Mouse (Mus musculus) midbrain, embryonic 13.5 days (tissue): ENCODE measurements around the gene Kcmf1. TPM values are rescaled to one million over a fixed set of nuclear protein-coding genes. Genes with fewer than 3 reads are reported as not detected.
A peak's percentile ranks its signal among the peaks of the same experiment; 100 is the strongest.

Source experiments
- ATAC-seq: fragments of 200-750 bp; cut with Nextera tagmentation; 2 replicates; pipeline ENCODE4 v1.8.0; 2017; ENCODE audit warnings: mild to moderate bottlenecking, moderate TSS enrichment, moderate library complexity
- H3K27ac ChIP-seq: fragments of 300-500 bp; sonication (generic); 2 replicates; pipeline ENCODE4 v1.5.1; 2015; ENCODE audit warnings: inconsistent platforms, mild to moderate bottlenecking, moderate library complexity
- H3K27me3 ChIP-seq: fragments of 300-500 bp; sonication (generic); 2 replicates; pipeline ENCODE4 v1.6.1; 2015; ENCODE audit warnings: mild to moderate bottlenecking, inconsistent platforms
- H3K36me3 ChIP-seq: fragments of 300-500 bp; sonication (generic); 2 replicates; pipeline ENCODE4 v1.6.1; 2015; ENCODE audit warnings: mild to moderate bottlenecking, inconsistent platforms
- H3K4me1 ChIP-seq: fragments of 300-500 bp; sonication (generic); replicated peaks from 2 replicates; pipeline ENCODE4 v1.6.1; 2015; ENCODE audit warnings: inconsistent platforms
- H3K4me2 ChIP-seq: fragments of 300-500 bp; sonication (generic); replicated peaks from 2 replicates; pipeline ENCODE4 v1.6.1; 2015; ENCODE audit warnings: moderate library complexity, mild to moderate bottlenecking, inconsistent platforms
- H3K4me3 ChIP-seq: fragments of 300-500 bp; sonication (generic); replicated peaks from 2 replicates; pipeline ENCODE4 v1.5.1; 2015; ENCODE audit warnings: mild to moderate bottlenecking, inconsistent platforms
- H3K9ac ChIP-seq: fragments of 300-500 bp; sonication (generic); replicated peaks from 2 replicates; pipeline ENCODE4 v1.6.1; 2015; ENCODE audit warnings: mild to moderate bottlenecking, inconsistent platforms
- H3K9me3 ChIP-seq: fragments of 300-500 bp; sonication (generic); 2 replicates; pipeline ENCODE4 v1.6.1; 2016; ENCODE audit warnings: mild to moderate bottlenecking, inconsistent platforms
- WGBS: fragments of 180-500 bp; shearing (Covaris S2); methylation state at CpG from one replicate; pipeline ENCODE4 v1.1.7; 2015; 5-methylcytosine and 5-hydroxymethylcytosine counted together
- polyA plus RNA-seq: library from polyadenylated mRNA; unstranded; fragments of >200 nt; fragmentation: Nextera tagmentation; extraction: Ambion mirVana; gene quantifications from 2 replicates; pipeline ENCODE4 v1.2.1, GENCODE M21; 2015

Gene Kcmf1
- polyA plus RNA-seq, 1 experiment from 2014 or later = 26.1 TPM

- Histone ChIP-seq H3K4me2 (no peak overlapping the region), H3K27me3 (no peaks in the 10 kb centered on the region), H3K27ac (no peak overlapping the region), H3K9me3 (no peaks in the 10 kb centered on the region), H3K36me3 (no peaks in the 10 kb centered on the region), H3K9ac (no peak overlapping the region), H3K4me3 (no peak overlapping the region), H3K4me1 (no peaks in the 10 kb centered on the region)
- WGBS = 87% methylated on average over 4 of the region's 4 CpGs
- ATAC-seq = no peak
These were observed 26.3 kb upstream of the Kcmf1 start for GRCm38 (mm10) chr6:72926031-72926430.

DNA sequence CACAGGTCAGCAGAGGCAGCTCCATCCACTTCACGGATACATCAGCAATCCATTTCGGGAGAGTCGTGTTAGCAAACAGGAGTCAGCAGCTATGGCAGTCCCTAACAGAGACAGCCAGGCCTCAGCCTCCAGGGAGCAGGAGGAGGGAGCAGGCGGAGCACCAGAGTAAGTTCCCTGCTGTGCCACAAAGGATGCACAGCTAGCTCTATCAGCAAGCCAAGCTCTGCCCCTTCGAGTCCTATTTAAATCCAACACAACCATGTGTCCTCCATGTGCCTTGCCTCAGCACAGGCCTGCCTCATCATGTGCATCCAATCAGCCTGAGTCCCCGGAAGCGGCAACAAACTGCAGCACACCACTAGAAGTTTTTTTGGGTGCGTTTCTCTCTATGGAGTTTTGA lies 23.6 kb upstream of the Kcmf1 start:
- H3K4me1 ChIP-seq = no peaks in the 10 kb centered on the region
- H3K27me3 ChIP-seq = no peaks in the 10 kb centered on the region
- H3K36me3 ChIP-seq = no peaks in the 10 kb centered on the region
- H3K9ac ChIP-seq = no peak overlapping the region
- no peak overlapping the region for H3K4me2 ChIP-seq
- no peak overlapping the region for H3K4me3 ChIP-seq
- 87% methylated on average over 8 of the region's 8 CpGs for WGBS
- H3K9me3 ChIP-seq = no peaks in the 10 kb centered on the region
- no peak for ATAC-seq
- no peak overlapping the region for H3K27ac ChIP-seq

DNA sequence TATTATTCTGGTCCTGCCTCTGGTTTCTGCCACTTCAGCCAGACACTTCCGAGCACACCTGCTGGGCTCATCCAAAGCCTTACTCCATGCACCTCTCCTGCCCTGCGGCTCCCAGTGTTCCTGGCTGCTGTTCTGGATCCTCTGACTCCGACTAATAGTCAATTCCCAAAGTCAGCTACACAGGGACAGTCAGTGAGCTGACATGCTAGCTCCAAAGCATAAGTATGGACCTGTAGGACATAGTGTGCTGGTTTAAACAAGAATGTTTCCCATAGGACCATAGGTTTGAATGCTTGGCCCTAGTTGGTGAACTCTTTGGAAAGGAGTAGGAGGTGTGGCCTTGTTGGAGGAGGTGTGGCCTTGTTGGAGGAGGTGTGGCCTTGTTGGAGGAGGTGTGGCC lies 21.3 kb upstream of the Kcmf1 start:
- Histone ChIP-seq H3K4me2 (no peak overlapping the region), H3K9ac (no peak overlapping the region), H3K27ac (no peak overlapping the region), H3K9me3 (no peaks in the 10 kb centered on the region), H3K36me3 (no peaks in the 10 kb centered on the region), H3K4me1 (no peaks in the 10 kb centered on the region), H3K4me3 (no peak overlapping the region), H3K27me3 (no peaks in the 10 kb centered on the region)
- ATAC-seq = no peak
- WGBS = 96% methylated on average over 3 of the region's 3 CpGs

- H3K9me3 ChIP-seq = no peaks in the 10 kb centered on the region
- no peak overlapping the region for H3K4me2 ChIP-seq
- WGBS = 60% methylated on average over 9 of the region's 9 CpGs
- no peak overlapping the region for H3K27ac ChIP-seq
- no peak overlapping the region for H3K4me3 ChIP-seq
- no peak overlapping the region for H3K9ac ChIP-seq
- H3K27me3 ChIP-seq = no peaks in the 10 kb centered on the region
- H3K4me1 ChIP-seq = no peaks in the 10 kb centered on the region
- no peak for ATAC-seq
- H3K36me3 ChIP-seq = no peaks in the 10 kb centered on the region
These were observed 18.8 kb upstream of the Kcmf1 start for GRCm38 (mm10) chr6:72918510-72919033.

- H3K9ac ChIP-seq = no peak overlapping the region
- no peaks in the 10 kb centered on the region for H3K27me3 ChIP-seq
- H3K4me1 ChIP-seq = no peaks in the 10 kb centered on the region
- 0 out of 2 replicates have a peak, but pooled peaks cover under 1% of the 10 kb centered on the region for H3K9me3 ChIP-seq
- H3K36me3 ChIP-seq = no peaks in the 10 kb centered on the region
- no peak overlapping the region for H3K27ac ChIP-seq
- ATAC-seq = no peak
- 84% methylated on average over 7 of the region's 7 CpGs for WGBS
- H3K4me3 ChIP-seq = no peak overlapping the region
- no peak overlapping the region for H3K4me2 ChIP-seq
These were observed 16.6 kb upstream of the Kcmf1 start for GRCm38 (mm10) chr6:72916330-72916729.

DNA sequence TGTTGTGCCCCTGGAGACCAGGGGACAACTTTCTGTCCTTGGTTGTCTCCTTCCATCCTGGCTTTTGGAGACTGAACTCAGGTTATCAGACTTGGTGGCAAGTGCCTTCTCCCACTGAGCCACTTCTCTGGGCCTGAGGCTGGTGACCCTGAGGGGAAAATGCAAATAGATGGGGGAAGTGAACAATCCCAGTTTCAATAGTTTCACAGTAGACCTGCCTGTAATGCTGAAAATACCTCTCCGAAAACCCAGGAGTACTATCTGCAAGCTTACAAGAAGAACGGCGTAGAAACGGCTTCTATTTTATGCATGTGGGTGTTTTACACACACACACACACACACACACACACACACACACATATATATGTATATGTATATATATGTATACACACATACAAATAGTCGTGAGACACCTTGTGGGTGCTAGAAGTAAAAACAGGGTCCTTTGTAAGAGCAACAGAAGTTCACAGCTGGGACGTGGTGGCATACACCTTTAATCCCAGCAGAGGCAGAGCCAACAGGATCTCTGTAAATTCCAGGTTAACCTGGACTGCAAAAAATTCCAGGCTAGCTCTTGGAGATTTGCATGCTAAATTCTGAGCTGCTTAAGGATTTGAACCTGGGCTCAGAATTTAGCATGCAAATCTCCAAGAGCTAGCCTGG lies 14.4 kb upstream of the Kcmf1 start:
- no peak overlapping the region for H3K27ac ChIP-seq
- WGBS = 80% methylated on average over 6 of the region's 6 CpGs
- H3K36me3 ChIP-seq = no peaks in the 10 kb centered on the region
- H3K4me1 ChIP-seq = no peaks in the 10 kb centered on the region
- no peaks in the 10 kb centered on the region for H3K27me3 ChIP-seq
- H3K4me3 ChIP-seq = no peak overlapping the region
- H3K9me3 ChIP-seq = 0 out of 2 replicates have a peak, but pooled peaks cover 3% of the 10 kb centered on the region
- no peak overlapping the region for H3K4me2 ChIP-seq
- H3K9ac ChIP-seq = no peak overlapping the region
- no peak for ATAC-seq

DNA sequence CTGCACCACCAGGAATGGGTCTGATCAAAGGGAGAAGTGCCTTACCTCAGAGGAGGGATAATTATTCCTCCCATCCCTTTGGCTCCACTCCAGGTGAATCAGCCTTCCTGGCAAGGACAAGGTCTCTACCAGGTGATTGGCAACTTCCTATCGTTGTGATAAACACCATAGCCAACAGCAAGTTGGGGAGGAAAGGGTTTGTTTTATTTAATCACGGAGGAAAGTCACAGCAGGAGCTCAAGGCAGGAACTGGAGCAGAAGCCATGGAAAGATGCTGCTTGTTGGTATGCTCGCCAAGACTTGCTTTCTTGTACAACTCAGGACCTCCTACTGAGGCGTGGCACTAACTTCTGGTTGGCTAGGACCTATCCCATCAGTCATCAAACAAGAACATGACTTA lies 11.5 kb upstream of the Kcmf1 start:
- Histone ChIP-seq H3K27me3 (no peaks in the 10 kb centered on the region), H3K4me1 (no peaks in the 10 kb centered on the region), H3K4me3 (no peak overlapping the region), H3K36me3 (no peaks in the 10 kb centered on the region), H3K4me2 (no peak overlapping the region), H3K9me3 (0 out of 2 replicates have a peak, but pooled peaks cover 3% of the 10 kb centered on the region), H3K27ac (no peak overlapping the region), H3K9ac (no peak overlapping the region)
- WGBS = 70% methylated on average over 4 of the region's 4 CpGs
- no peak for ATAC-seq

GRCm38 (mm10) chr6:72902254-72902990 lies 2.6 kb upstream of the Kcmf1 start:
- H3K36me3 ChIP-seq = no peaks in the 10 kb centered on the region
- no peak for ATAC-seq
- H3K27ac ChIP-seq = no peak overlapping the region
- no peak overlapping the region for H3K4me3 ChIP-seq
- no peak overlapping the region for H3K9ac ChIP-seq
- H3K9me3 ChIP-seq = no peaks in the 10 kb centered on the region
- H3K4me1 ChIP-seq = peaks cover 21% of the 10 kb centered on the region
- no peak overlapping the region for H3K4me2 ChIP-seq
- no peaks in the 10 kb centered on the region for H3K27me3 ChIP-seq
- WGBS = 82% methylated on average over 6 of the region's 6 CpGs

- H3K9me3 ChIP-seq = no peaks in the 10 kb centered on the region
- peak overlapping the region; percentile 99; the same call in 1 of the 2 replicates for H3K27ac ChIP-seq
- no peaks in the 10 kb centered on the region for H3K36me3 ChIP-seq
- no peak for ATAC-seq
- H3K27me3 ChIP-seq = no peaks in the 10 kb centered on the region
- H3K4me3 ChIP-seq = peak overlapping the region; percentile 95
- peaks cover 28% of the 10 kb centered on the region for H3K4me1 ChIP-seq
- WGBS = 70% methylated on average over 7 of the region's 7 CpGs
- H3K4me2 ChIP-seq = peak overlapping the region; percentile 80
- peak overlapping the region; percentile 99 for H3K9ac ChIP-seq
These were observed 1.2 kb upstream of the Kcmf1 start for GRCm38 (mm10) chr6:72900952-72901351.

- ATAC-seq = peak; percentile 77
- Histone ChIP-seq H3K4me1 (peaks cover 28% of the 10 kb centered on the region), H3K27me3 (no peaks in the 10 kb centered on the region), H3K4me2 (peak overlapping the region; percentile 80), H3K4me3 (peak overlapping the region; percentile 95), H3K36me3 (no peaks in the 10 kb centered on the region), H3K27ac (peak overlapping the region; percentile 99), H3K9ac (peak overlapping the region; percentile 99), H3K9me3 (no peaks in the 10 kb centered on the region)
- WGBS = under 1% methylated on average over 43 of the region's 85 CpGs
These were observed 488 bp downstream of the Kcmf1 start for GRCm38 (mm10) chr6:72899201-72899780.

DNA sequence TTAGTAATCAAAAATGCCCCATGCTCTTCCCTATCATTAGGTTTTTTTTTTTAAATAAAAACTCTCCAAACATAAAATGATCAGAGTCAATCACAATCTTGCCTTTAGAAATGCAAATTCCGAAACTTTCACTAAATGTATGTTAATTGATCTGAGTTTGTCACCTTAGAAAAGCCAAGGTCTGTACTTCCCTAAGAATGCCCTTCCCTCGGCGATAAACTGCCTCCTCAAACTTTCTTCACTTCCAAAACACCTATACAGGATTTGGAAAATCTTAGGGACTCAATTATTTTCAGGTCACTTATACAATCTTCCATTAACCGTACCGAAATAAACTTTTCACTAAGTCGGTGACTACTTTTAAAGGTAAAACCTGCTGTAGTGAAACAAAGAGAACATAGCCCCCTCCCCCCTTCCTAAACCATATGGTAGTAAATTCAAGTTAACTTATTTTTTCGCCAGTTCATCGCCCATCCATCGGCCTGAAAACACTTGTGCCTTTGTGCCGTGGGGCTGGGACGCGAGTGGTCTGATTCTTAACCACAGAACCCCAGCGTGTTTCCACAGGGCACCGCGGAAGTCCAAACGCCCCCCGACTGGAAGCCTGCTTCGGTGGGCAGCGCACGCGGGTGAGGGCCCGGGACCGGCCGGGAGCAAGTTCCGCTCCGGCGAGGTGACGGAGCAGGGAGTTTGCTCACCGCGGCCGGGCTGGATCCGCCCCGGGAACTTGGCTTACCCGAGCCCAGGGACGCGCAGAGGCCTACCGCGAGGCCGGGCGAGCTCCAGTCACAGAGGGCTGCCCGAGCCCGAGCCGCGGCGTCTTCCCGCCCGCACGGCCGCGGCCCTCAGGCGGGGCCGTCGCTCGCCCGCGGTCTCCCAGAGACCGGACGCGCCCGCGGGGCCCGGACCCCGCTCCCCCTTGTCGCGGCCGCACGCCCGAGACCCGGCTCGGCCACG lies 1.3 kb downstream of the Kcmf1 start:
- Histone ChIP-seq H3K36me3 (no peaks in the 10 kb centered on the region), H3K27me3 (no peaks in the 10 kb centered on the region), H3K4me1 (peaks cover 28% of the 10 kb centered on the region), H3K4me2 (peak overlapping the region; percentile 80), H3K9ac (peak overlapping the region; percentile 99), H3K27ac (peak overlapping the region; percentile 99), H3K9me3 (no peaks in the 10 kb centered on the region), H3K4me3 (peak overlapping the region; percentile 95)
- ATAC-seq = peak; percentile 64
- 1% methylated on average over 42 of the region's 71 CpGs for WGBS
